Mouse (Mus musculus) liver, postnatal 0 days (tissue): ENCODE measurements around the gene Nrp2. TPM values are rescaled to one million over a fixed set of nuclear protein-coding genes. Genes with fewer than 3 reads are reported as not detected.
A peak's percentile ranks its signal among the peaks of the same experiment; 100 is the strongest.

Experiments
- ATAC-seq: fragments of 200-750 bp; cut with Nextera tagmentation; 2 replicates; pipeline ENCODE4 v1.8.0; 2017; ENCODE audit warnings: mild to moderate bottlenecking, moderate library complexity
- DNase-seq: peaks from one replicate; pipeline ENCODE4 v3.0.0-alpha.2; 2016
- H3K27ac ChIP-seq: fragments of 300-500 bp; sonication (generic); 2 replicates; pipeline ENCODE4 v1.5.1; 2014; ENCODE audit warnings: antibody characterized with exemption, moderate library complexity, mild to moderate bottlenecking, low read depth
- H3K27me3 ChIP-seq: fragments of 300-500 bp; sonication (generic); 2 replicates; pipeline ENCODE4 v1.6.1; 2014; ENCODE audit warnings: low read length, control low read depth, mixed read lengths; ENCODE audit not compliant: insufficient read depth
- H3K36me3 ChIP-seq: fragments of 300-500 bp; sonication (generic); replicated peaks from 2 replicates; pipeline ENCODE4 v1.6.1; 2014; ENCODE audit warnings: mild to moderate bottlenecking, control low read depth, low read length, moderate library complexity, mixed read lengths; ENCODE audit not compliant: insufficient read depth
- H3K4me1 ChIP-seq: fragments of 300-500 bp; sonication (generic); 2 replicates; pipeline ENCODE4 v1.6.1; 2014; ENCODE audit warnings: antibody characterized with exemption, mild to moderate bottlenecking, control low read depth; ENCODE audit not compliant: insufficient read depth
- H3K4me2 ChIP-seq: fragments of 300-500 bp; sonication (generic); 2 replicates; pipeline ENCODE4 v1.6.1; 2014; ENCODE audit warnings: low read depth, mild to moderate bottlenecking, low read length, moderate library complexity, mixed read lengths
- H3K4me3 ChIP-seq: fragments of 300-500 bp; sonication (generic); 2 replicates; pipeline ENCODE4 v1.5.1; 2014; ENCODE audit warnings: low read depth, low read length
- H3K9ac ChIP-seq: fragments of 300-500 bp; sonication (generic); replicated peaks from 2 replicates; pipeline ENCODE4 v1.6.1; 2014; ENCODE audit warnings: mild to moderate bottlenecking, moderate library complexity
- H3K9me3 ChIP-seq: fragments of 300-500 bp; sonication (generic); 2 replicates; pipeline ENCODE4 v1.6.1; 2016; ENCODE audit warnings: mild to moderate bottlenecking, control low read depth, low read length, mixed read lengths
- CTCF ChIP-seq: sonication (generic); IDR thresholded peaks from 2 replicates; pipeline ENCODE4 v1.5.1; 2016; ENCODE audit warnings: antibody characterized with exemption, low read depth
- EP300 ChIP-seq: IDR thresholded peaks from 2 replicates; pipeline ENCODE4 v1.6.1; 2016; ENCODE audit warnings: antibody characterized with exemption, low read depth, mild to moderate bottlenecking
- WGBS: fragments of 180-500 bp; shearing (Covaris S2); extraction: QIAGEN DNeasy Blood & Tissue Kit; methylation state at CpG from one replicate; pipeline ENCODE4 v1.1.7; 2014; ENCODE audit not compliant: insufficient replicate concordance; 5-methylcytosine and 5-hydroxymethylcytosine counted together
- polyA plus RNA-seq: library from polyadenylated mRNA; unstranded; fragments of >200 nt; fragmentation: Nextera tagmentation; extraction: Ambion mirVana; gene quantifications from 2 replicates; pipeline ENCODE4 v1.2.1, GENCODE M21; 2015

Nrp2 gene
- polyA plus RNA-seq, 1 experiment from 2014 or later = 0.96 TPM

GRCm38 (mm10) chr1:62765171-62765570, 62.1 kb downstream of the Nrp2 start:
- DNase-seq = no peak
- TF ChIP-seq CTCF = no peak
- no peak for TF ChIP-seq EP300
- Histone ChIP-seq H3K36me3 (no peaks in the 10 kb centered on the region), H3K4me2 (no peak overlapping the region), H3K4me1 (0 out of 2 replicates have a peak, but pooled peaks cover 2% of the 10 kb centered on the region), H3K27ac (no peak overlapping the region), H3K4me3 (no peak overlapping the region), H3K27me3 (no peaks in the 10 kb centered on the region), H3K9me3 (no peaks in the 10 kb centered on the region), H3K9ac (no peak overlapping the region)
- no peak for ATAC-seq
- WGBS = 71% methylated on average over 7 of the region's 7 CpGs

GRCm38 (mm10) chr1:62766766-62767165, 63.7 kb downstream of the Nrp2 start:
- TF ChIP-seq CTCF (no peak), EP300 (no peak)
- no peak for ATAC-seq
- Histone ChIP-seq H3K4me2 (no peak overlapping the region), H3K27me3 (no peaks in the 10 kb centered on the region), H3K27ac (no peak overlapping the region), H3K9ac (no peak overlapping the region), H3K9me3 (no peaks in the 10 kb centered on the region), H3K36me3 (no peaks in the 10 kb centered on the region), H3K4me1 (peaks cover 4% of the 10 kb centered on the region; the same call in 1 of the 2 replicates), H3K4me3 (no peak overlapping the region)
- no peak for DNase-seq
- 30% methylated on average over 4 of the region's 4 CpGs for WGBS

- no peaks in the 10 kb centered on the region for H3K36me3 ChIP-seq
- no peak overlapping the region for H3K27ac ChIP-seq
- no peak overlapping the region for H3K4me2 ChIP-seq
- ATAC-seq (no peak), DNase-seq (no peak)
- no peaks in the 10 kb centered on the region for H3K27me3 ChIP-seq
- H3K9ac ChIP-seq = no peak overlapping the region
- H3K4me1 ChIP-seq = peaks cover 4% of the 10 kb centered on the region; the same call in 1 of the 2 replicates
- no peaks in the 10 kb centered on the region for H3K9me3 ChIP-seq
- WGBS = 82% methylated on average over 9 of the region's 9 CpGs
- TF ChIP-seq CTCF (no peak), EP300 (no peak)
- no peak overlapping the region for H3K4me3 ChIP-seq
Measured at GRCm38 (mm10) chr1:62767611-62768010, 64.5 kb downstream of the Nrp2 start.

- peaks cover 9% of the 10 kb centered on the region for H3K4me1 ChIP-seq
- H3K27ac ChIP-seq = no peak overlapping the region
- H3K9ac ChIP-seq = no peak overlapping the region
- H3K36me3 ChIP-seq = no peaks in the 10 kb centered on the region
- ATAC-seq (no peak), DNase-seq (peak; percentile 23)
- TF ChIP-seq CTCF (no peak), EP300 (no peak)
- H3K4me3 ChIP-seq = no peak overlapping the region
- H3K4me2 ChIP-seq = no peak overlapping the region
- WGBS = 51% methylated on average over 4 of the region's 4 CpGs
- H3K9me3 ChIP-seq = no peaks in the 10 kb centered on the region
- no peaks in the 10 kb centered on the region for H3K27me3 ChIP-seq
Measured at GRCm38 (mm10) chr1:62770576-62770975, 67.5 kb downstream of the Nrp2 start.

GRCm38 (mm10) chr1:62772391-62772790, 69.3 kb downstream of the Nrp2 start:
- H3K4me3 ChIP-seq = no peak overlapping the region
- H3K4me2 ChIP-seq = no peak overlapping the region
- H3K36me3 ChIP-seq = no peaks in the 10 kb centered on the region
- no peak overlapping the region for H3K9ac ChIP-seq
- TF ChIP-seq EP300 = no peak
- no peak for TF ChIP-seq CTCF
- 83% methylated on average over 4 of the region's 4 CpGs for WGBS
- peaks cover 10% of the 10 kb centered on the region for H3K4me1 ChIP-seq
- no peaks in the 10 kb centered on the region for H3K27me3 ChIP-seq
- no peak overlapping the region for H3K27ac ChIP-seq
- no peaks in the 10 kb centered on the region for H3K9me3 ChIP-seq
- DNase-seq (no peak), ATAC-seq (no peak)

- H3K4me1 ChIP-seq = peaks cover 16% of the 10 kb centered on the region
- no peak overlapping the region for H3K9ac ChIP-seq
- no peak for DNase-seq
- H3K27me3 ChIP-seq = no peaks in the 10 kb centered on the region
- H3K36me3 ChIP-seq = no peaks in the 10 kb centered on the region
- no peak overlapping the region for H3K4me3 ChIP-seq
- no peaks in the 10 kb centered on the region for H3K9me3 ChIP-seq
- TF ChIP-seq CTCF (no peak), EP300 (no peak)
- no peak overlapping the region for H3K27ac ChIP-seq
- WGBS = 43% methylated on average over 10 of the region's 10 CpGs
- no peak overlapping the region for H3K4me2 ChIP-seq
- peak; percentile 51 for ATAC-seq
Measured at GRCm38 (mm10) chr1:62773105-62773920, 70.2 kb downstream of the Nrp2 start.

GRCm38 (mm10) chr1:62773921-62774191, 70.8 kb downstream of the Nrp2 start:
- H3K4me1 ChIP-seq = peaks cover 16% of the 10 kb centered on the region
- no peak overlapping the region for H3K9ac ChIP-seq
- no peaks in the 10 kb centered on the region for H3K27me3 ChIP-seq
- no peak overlapping the region for H3K4me2 ChIP-seq
- DNase-seq (no peak), ATAC-seq (no peak)
- TF ChIP-seq EP300 = no peak
- no peak for TF ChIP-seq CTCF
- H3K9me3 ChIP-seq = no peaks in the 10 kb centered on the region
- no peak overlapping the region for H3K4me3 ChIP-seq
- H3K27ac ChIP-seq = no peak overlapping the region
- WGBS = 70% methylated on average over 3 of the region's 3 CpGs
- H3K36me3 ChIP-seq = no peaks in the 10 kb centered on the region
